Mouse (Mus musculus): ENCODE results near the gene Pim2. TPM values are rescaled to one million over a fixed set of nuclear protein-coding genes. Genes with fewer than 3 reads are reported as not detected.

The Pim2 gene
- polyA plus RNA-seq, 1 experiment from 2014 or later: 18.8 TPM

- no peak for DNase-seq
- Histone ChIP-seq H3K9ac (replicated peaks; ENCODE audit: low read length) (no peak overlapping the region), H3K4me1 (ENCODE audit: control insufficient read depth, insufficient read depth, low read length) (no peaks in the 10 kb centered on the region), H3K9me3 (ENCODE audit: control insufficient read depth, low read length) (no peaks in the 10 kb centered on the region), H3K27me3 (ENCODE audit: control insufficient read depth, insufficient read depth, low read length) (no peaks in the 10 kb centered on the region), H3K36me3 (ENCODE audit: control insufficient read depth, insufficient read depth, low read length) (peaks cover 8% of the 10 kb centered on the region; the same call in 1 of the 2 replicates), H3K27ac (replicated peaks; ENCODE audit: low read depth, low read length) (no peak overlapping the region), H3K4me3 (replicated peaks; ENCODE audit: low read depth, low read length) (no peak overlapping the region), H3K4me2 (ENCODE audit: low read length) (no peak overlapping the region)
- no peak for ATAC-seq (ENCODE audit: low FRiP score, low TSS enrichment)
- 90% methylated on average over 1 of the region's 1 CpGs for WGBS
Measured at GRCm38 (mm10) chrX:7863181-7863580, 14.9 kb upstream of the Pim2 start.

GRCm38 (mm10) chrX:7864551-7864950, 13.5 kb upstream of the Pim2 start:
- Histone ChIP-seq H3K4me1 (ENCODE audit: control insufficient read depth, insufficient read depth, low read length) (no peaks in the 10 kb centered on the region), H3K9ac (replicated peaks; ENCODE audit: low read length) (no peak overlapping the region), H3K4me3 (replicated peaks; ENCODE audit: low read depth, low read length) (no peak overlapping the region), H3K36me3 (ENCODE audit: control insufficient read depth, insufficient read depth, low read length) (peaks cover 9% of the 10 kb centered on the region; the same call in 1 of the 2 replicates), H3K27ac (replicated peaks; ENCODE audit: low read depth, low read length) (no peak overlapping the region), H3K27me3 (ENCODE audit: control insufficient read depth, insufficient read depth, low read length) (no peaks in the 10 kb centered on the region), H3K9me3 (ENCODE audit: control insufficient read depth, low read length) (no peaks in the 10 kb centered on the region), H3K4me2 (ENCODE audit: low read length) (no peak overlapping the region)
- no peak for ATAC-seq (ENCODE audit: low FRiP score, low TSS enrichment)
- no peak for DNase-seq
- 87% methylated on average over 3 of the region's 3 CpGs for WGBS

GRCm38 (mm10) chrX:7865343-7865742, 12.7 kb upstream of the Pim2 start:
- no peaks in the 10 kb centered on the region for H3K4me1 ChIP-seq (ENCODE audit: control insufficient read depth, insufficient read depth, low read length)
- 76% methylated on average over 2 of the region's 2 CpGs for WGBS
- no peaks in the 10 kb centered on the region for H3K27me3 ChIP-seq (ENCODE audit: control insufficient read depth, insufficient read depth, low read length)
- H3K4me2 ChIP-seq (ENCODE audit: low read length): no peak overlapping the region
- H3K4me3 ChIP-seq (replicated peaks; ENCODE audit: low read depth, low read length): no peak overlapping the region
- peaks cover 9% of the 10 kb centered on the region; the same call in 1 of the 2 replicates for H3K36me3 ChIP-seq (ENCODE audit: control insufficient read depth, insufficient read depth, low read length)
- H3K27ac ChIP-seq (replicated peaks; ENCODE audit: low read depth, low read length): no peak overlapping the region
- DNase-seq (no peak), ATAC-seq (ENCODE audit: low FRiP score, low TSS enrichment) (no peak)
- H3K9ac ChIP-seq (replicated peaks; ENCODE audit: low read length): no peak overlapping the region
- no peaks in the 10 kb centered on the region for H3K9me3 ChIP-seq (ENCODE audit: control insufficient read depth, low read length)

GRCm38 (mm10) chrX:7865786-7866185, 12.3 kb upstream of the Pim2 start:
- no peak overlapping the region for H3K4me2 ChIP-seq (ENCODE audit: low read length)
- H3K9ac ChIP-seq (replicated peaks; ENCODE audit: low read length): no peak overlapping the region
- H3K36me3 ChIP-seq (ENCODE audit: control insufficient read depth, insufficient read depth, low read length): peaks cover 9% of the 10 kb centered on the region; the same call in 1 of the 2 replicates
- no peak overlapping the region for H3K4me3 ChIP-seq (replicated peaks; ENCODE audit: low read depth, low read length)
- H3K4me1 ChIP-seq (ENCODE audit: control insufficient read depth, insufficient read depth, low read length): no peaks in the 10 kb centered on the region
- H3K27ac ChIP-seq (replicated peaks; ENCODE audit: low read depth, low read length): no peak overlapping the region
- H3K9me3 ChIP-seq (ENCODE audit: control insufficient read depth, low read length): no peaks in the 10 kb centered on the region
- no peaks in the 10 kb centered on the region for H3K27me3 ChIP-seq (ENCODE audit: control insufficient read depth, insufficient read depth, low read length)
- 67% methylated on average over 2 of the region's 2 CpGs for WGBS
- no peak for DNase-seq
- ATAC-seq (ENCODE audit: low FRiP score, low TSS enrichment): no peak

GRCm38 (mm10) chrX:7867141-7867540, 10.9 kb upstream of the Pim2 start:
- Histone ChIP-seq H3K9me3 (ENCODE audit: control insufficient read depth, low read length) (no peaks in the 10 kb centered on the region), H3K4me2 (ENCODE audit: low read length) (no peak overlapping the region), H3K27me3 (ENCODE audit: control insufficient read depth, insufficient read depth, low read length) (no peaks in the 10 kb centered on the region), H3K27ac (replicated peaks; ENCODE audit: low read depth, low read length) (no peak overlapping the region), H3K4me1 (ENCODE audit: control insufficient read depth, insufficient read depth, low read length) (no peaks in the 10 kb centered on the region), H3K9ac (replicated peaks; ENCODE audit: low read length) (no peak overlapping the region), H3K36me3 (ENCODE audit: control insufficient read depth, insufficient read depth, low read length) (peaks cover 12% of the 10 kb centered on the region; the same call in 1 of the 2 replicates), H3K4me3 (replicated peaks; ENCODE audit: low read depth, low read length) (no peak overlapping the region)
- no peak for DNase-seq
- ATAC-seq (ENCODE audit: low FRiP score, low TSS enrichment): no peak
- WGBS: 100% methylated on average over 1 of the region's 1 CpGs

- H3K4me1 ChIP-seq (ENCODE audit: control insufficient read depth, insufficient read depth, low read length): no peaks in the 10 kb centered on the region
- H3K36me3 ChIP-seq (ENCODE audit: control insufficient read depth, insufficient read depth, low read length): peaks cover 16% of the 10 kb centered on the region; the same call in 1 of the 2 replicates
- no peak overlapping the region for H3K4me2 ChIP-seq (ENCODE audit: low read length)
- H3K27ac ChIP-seq (replicated peaks; ENCODE audit: low read depth, low read length): no peak overlapping the region
- H3K9me3 ChIP-seq (ENCODE audit: control insufficient read depth, low read length): no peaks in the 10 kb centered on the region
- no peaks in the 10 kb centered on the region for H3K27me3 ChIP-seq (ENCODE audit: control insufficient read depth, insufficient read depth, low read length)
- H3K9ac ChIP-seq (replicated peaks; ENCODE audit: low read length): no peak overlapping the region
- no peak overlapping the region for H3K4me3 ChIP-seq (replicated peaks; ENCODE audit: low read depth, low read length)
- WGBS: 53% methylated on average over 2 of the region's 2 CpGs
- ATAC-seq (ENCODE audit: low FRiP score, low TSS enrichment) (no peak), DNase-seq (no peak)
Measured at GRCm38 (mm10) chrX:7868506-7868905, 9.6 kb upstream of the Pim2 start.

GRCm38 (mm10) chrX:7869826-7870225, 8.2 kb upstream of the Pim2 start:
- DNase-seq (peak; percentile 31), ATAC-seq (ENCODE audit: low FRiP score, low TSS enrichment) (no peak)
- Histone ChIP-seq H3K4me1 (ENCODE audit: control insufficient read depth, insufficient read depth, low read length) (no peaks in the 10 kb centered on the region), H3K9ac (replicated peaks; ENCODE audit: low read length) (no peak overlapping the region), H3K36me3 (ENCODE audit: control insufficient read depth, insufficient read depth, low read length) (peaks cover 21% of the 10 kb centered on the region; the same call in 1 of the 2 replicates), H3K27me3 (ENCODE audit: control insufficient read depth, insufficient read depth, low read length) (no peaks in the 10 kb centered on the region), H3K9me3 (ENCODE audit: control insufficient read depth, low read length) (no peaks in the 10 kb centered on the region), H3K27ac (replicated peaks; ENCODE audit: low read depth, low read length) (no peak overlapping the region), H3K4me3 (replicated peaks; ENCODE audit: low read depth, low read length) (no peak overlapping the region), H3K4me2 (ENCODE audit: low read length) (no peak overlapping the region)
- 17% methylated on average over 3 of the region's 3 CpGs for WGBS

GRCm38 (mm10) chrX:7878495-7878894, 433 bp downstream of the Pim2 start:
- H3K27ac ChIP-seq (replicated peaks; ENCODE audit: low read depth, low read length): peak overlapping the region; percentile 60; the same call in 1 of the 2 replicates
- 27% methylated on average over 21 of the region's 21 CpGs for WGBS

GRCm38 (mm10) chrX:7879819-7880218, 1.8 kb downstream of the Pim2 start:
- Histone ChIP-seq H3K9ac (replicated peaks; ENCODE audit: low read length) (no peak overlapping the region), H3K27ac (replicated peaks; ENCODE audit: low read depth, low read length) (no peak overlapping the region), H3K36me3 (ENCODE audit: control insufficient read depth, insufficient read depth, low read length) (0 out of 2 replicates have a peak, but pooled peaks cover 2% of the 10 kb centered on the region), H3K9me3 (ENCODE audit: control insufficient read depth, low read length) (no peaks in the 10 kb centered on the region), H3K4me2 (ENCODE audit: low read length) (peak overlapping the region; percentile 79), H3K4me1 (ENCODE audit: control insufficient read depth, insufficient read depth, low read length) (no peaks in the 10 kb centered on the region; the same call in 1 of the 2 replicates), H3K4me3 (replicated peaks; ENCODE audit: low read depth, low read length) (peak overlapping the region; percentile 50), H3K27me3 (ENCODE audit: control insufficient read depth, insufficient read depth, low read length) (no peaks in the 10 kb centered on the region)
- DNase-seq (peak; percentile 86), ATAC-seq (ENCODE audit: low FRiP score, low TSS enrichment) (peak; percentile 41)
- WGBS: 20% methylated on average over 11 of the region's 11 CpGs

More at GRCm38 (mm10) chrX:7878495-7878894, 433 bp downstream of the Pim2 start:
- DNase-seq: no peak
- H3K4me2 ChIP-seq (ENCODE audit: low read length): peak overlapping the region; percentile 79
- no peaks in the 10 kb centered on the region for H3K9me3 ChIP-seq (ENCODE audit: control insufficient read depth, low read length)
- peak overlapping the region; percentile 59 for H3K9ac ChIP-seq (replicated peaks; ENCODE audit: low read length)
- H3K27me3 ChIP-seq (ENCODE audit: control insufficient read depth, insufficient read depth, low read length): no peaks in the 10 kb centered on the region
- H3K4me3 ChIP-seq (replicated peaks; ENCODE audit: low read depth, low read length): peak overlapping the region; percentile 50
- 0 out of 2 replicates have a peak, but pooled peaks cover 7% of the 10 kb centered on the region for H3K36me3 ChIP-seq (ENCODE audit: control insufficient read depth, insufficient read depth, low read length)
- peak; percentile 15; the same call in 1 of the 2 replicates for ATAC-seq (ENCODE audit: low FRiP score, low TSS enrichment)
- no peaks in the 10 kb centered on the region; the same call in 1 of the 2 replicates for H3K4me1 ChIP-seq (ENCODE audit: control insufficient read depth, insufficient read depth, low read length)

All from midbrain, embryonic 14.5 days (tissue).